Mouse (Mus musculus): ENCODE measurements around the gene Anpep.

The Anpep gene

GRCm38 (mm10) chr7:79860811-79861210, at the start of gene Anpep:
Anpep (minus strand) TSS chr7:79861059.
- no peak for DNase-seq

GRCm38 (mm10) chr7:79907356-79907755, 46.5 kb upstream of the Anpep start:
- no peak for DNase-seq

GRCm38 (mm10) chr7:79906914-79907313, 46.1 kb upstream of the Anpep start:
- DNase-seq: no peak

- DNase-seq: no peak
Observed at GRCm38 (mm10) chr7:79905193-79905592, 44.3 kb upstream of the Anpep start.

- no peak for DNase-seq
Observed at GRCm38 (mm10) chr7:79903160-79903792, 42.4 kb upstream of the Anpep start.

GRCm38 (mm10) chr7:79900753-79901152, 39.9 kb upstream of the Anpep start:
- DNase-seq: no peak

GRCm38 (mm10) chr7:79895225-79895624, 34.4 kb upstream of the Anpep start:
- DNase-seq: no peak

- no peak for DNase-seq
Observed at GRCm38 (mm10) chr7:79894790-79895189, 33.9 kb upstream of the Anpep start.

- no peak for DNase-seq
Observed at GRCm38 (mm10) chr7:79892576-79893428, 31.9 kb upstream of the Anpep start.

- DNase-seq: no peak
Observed at GRCm38 (mm10) chr7:79890436-79891221, 29.8 kb upstream of the Anpep start.

- DNase-seq: no peak
Observed at GRCm38 (mm10) chr7:79888603-79889002, 27.7 kb upstream of the Anpep start.

- DNase-seq: no peak
Observed at GRCm38 (mm10) chr7:79883613-79884334, 22.9 kb upstream of the Anpep start.

GRCm38 (mm10) chr7:79881901-79882300, 21.0 kb upstream of the Anpep start:
- no peak for DNase-seq

GRCm38 (mm10) chr7:79880998-79881397, 20.1 kb upstream of the Anpep start:
- no peak for DNase-seq

- DNase-seq: no peak
Observed at GRCm38 (mm10) chr7:79880033-79880432, 19.2 kb upstream of the Anpep start.

- no peak for DNase-seq
Observed at GRCm38 (mm10) chr7:79878455-79879025, 17.7 kb upstream of the Anpep start.

- no peak for DNase-seq
Observed at GRCm38 (mm10) chr7:79873407-79873806, 12.5 kb upstream of the Anpep start.

GRCm38 (mm10) chr7:79871797-79872345, 11.0 kb upstream of the Anpep start:
- no peak for DNase-seq

- DNase-seq: no peak
Observed at GRCm38 (mm10) chr7:79869072-79869719, 8.3 kb upstream of the Anpep start.

GRCm38 (mm10) chr7:79868475-79868874, 7.6 kb upstream of the Anpep start:
- no peak for DNase-seq

- DNase-seq: no peak
Observed at GRCm38 (mm10) chr7:79867861-79868260, 7.0 kb upstream of the Anpep start.
